10 mouse cellular contexts compared by ENCODE assay signal in the genomic region with DNA sequence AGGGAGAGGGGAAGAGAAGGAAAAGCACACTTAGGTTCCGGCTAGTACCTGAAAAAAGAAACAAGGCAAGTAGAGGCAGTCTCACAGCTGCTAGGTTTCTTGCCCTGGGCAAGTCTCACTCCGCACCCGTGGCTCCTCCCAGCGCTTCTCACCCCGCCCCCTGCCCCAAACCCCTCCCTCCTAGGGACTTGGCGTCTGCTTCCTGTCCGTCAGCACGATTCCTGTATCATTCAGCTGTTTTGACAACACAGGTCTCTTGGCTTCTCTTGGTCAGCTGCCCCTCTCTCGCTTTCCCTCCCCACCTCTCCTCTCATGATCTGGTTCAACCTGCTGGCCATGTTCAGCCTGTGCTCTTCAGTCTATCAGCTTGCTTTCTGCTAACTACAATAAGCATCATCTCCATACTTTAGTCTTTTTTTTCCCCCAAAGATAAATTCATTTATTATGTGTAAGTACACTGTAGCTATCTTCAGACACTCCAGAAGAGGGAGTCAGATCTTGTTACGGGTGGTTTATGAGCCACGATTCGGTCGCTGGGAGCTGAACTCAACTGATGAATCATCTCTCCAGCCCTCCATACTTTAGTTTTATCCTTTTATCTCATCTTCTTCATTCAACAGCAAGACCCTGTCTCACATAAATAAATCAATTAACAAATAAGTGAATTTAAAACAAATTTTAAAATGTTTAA. TPM values are rescaled to one million over a fixed set of nuclear protein-coding genes. Genes with fewer than 3 reads are reported as not detected.
DNase-seq lines count a peak whose midpoint lies in the region; ATAC-seq and TF ChIP-seq lines count a peak whose summit lies in the region.
"Had no signal": no experiment of that assay in that cellular context is flagged by ENCODE, and none has a peak within 500 bp of the region (broad histone marks: within the 10 kb centered on the region; RNA-seq: fewer than 3 reads in every experiment).

No protein-coding gene starts in this region.

- WGBS in thymus, adult 2 months, result 73% methylated on average over 13 of the region's 13 CpGs
- WGBS in liver, embryonic 13.5 days (ENCODE audit: insufficient replicate concordance), result 39% methylated on average over 13 of the region's 13 CpGs
- 81% methylated on average over 13 of the region's 13 CpGs for WGBS in hindbrain, embryonic 12.5 days

- no peaks in the 10 kb centered on the region for H3K9me3 ChIP-seq in liver, embryonic 13.5 days (replicated peaks)
- H3K9me3 ChIP-seq in hindbrain, embryonic 12.5 days (replicated peaks), result no peaks in the 10 kb centered on the region
- H3K9me3 ChIP-seq: midbrain, embryonic 12.5 days had no signal

- H3K9ac ChIP-seq in liver, embryonic 13.5 days, result no peak overlapping the region
- no peak overlapping the region for H3K9ac ChIP-seq in hindbrain, embryonic 12.5 days
- H3K9ac ChIP-seq: midbrain, embryonic 12.5 days had no signal

- H3K27ac ChIP-seq in thymus, adult 2 months (ENCODE audit: control insufficient read depth, insufficient read depth, low read length), result no peak overlapping the region
- peak overlapping the region; percentile 7 for H3K27ac ChIP-seq in liver, embryonic 13.5 days
- H3K27ac ChIP-seq in hindbrain, embryonic 12.5 days, result no peak overlapping the region
- H3K27ac ChIP-seq: midbrain, embryonic 12.5 days had no signal

- TF ChIP-seq POLR2A in thymus, adult 2 months (IDR thresholded peaks at IDR 0.05; ENCODE audit: control insufficient read depth, extremely low read depth, insufficient read depth, low read length, poor library complexity), result no peak

- no peak overlapping the region for H3K4me3 ChIP-seq in thymus, adult 2 months (ENCODE audit: control insufficient read depth, insufficient read depth, low read length)
- H3K4me3 ChIP-seq in liver, embryonic 13.5 days (replicated peaks), result no peak overlapping the region
- H3K4me3 ChIP-seq in hindbrain, embryonic 12.5 days, result no peak overlapping the region
- H3K4me3 ChIP-seq: midbrain, embryonic 12.5 days had no signal

- H3K36me3 ChIP-seq in thymus, adult 2 months (ENCODE audit: control insufficient read depth, insufficient read depth, low read length), result no peaks in the 10 kb centered on the region
- H3K36me3 ChIP-seq in liver, embryonic 13.5 days, result no peaks in the 10 kb centered on the region
- no peaks in the 10 kb centered on the region for H3K36me3 ChIP-seq in hindbrain, embryonic 12.5 days
- H3K36me3 ChIP-seq: midbrain, embryonic 12.5 days had no signal

- DNase-seq in thymus, postnatal 4 days, result peak; percentile 57
- DNase-seq in thymus, adult 2 months, result no peak
- peak; percentile 17 for DNase-seq in NIH3T3 (ENCODE audit: low read depth)
- DNase-seq in liver, embryonic 13.5 days, result no peak
- DNase-seq in frontal cortex, postnatal 14 days (ENCODE audit: low spot score in 2 of 2), result no peak
- no peak for DNase-seq in left cerebral cortex, adult 8-10 months (ENCODE audit: low spot score in 2 of 2)
- DNase-seq: layer of hippocampus, postnatal 36 days had no signal

- H3K4me2 ChIP-seq in liver, embryonic 13.5 days, result peak overlapping the region; percentile 45
- no peak overlapping the region for H3K4me2 ChIP-seq in hindbrain, embryonic 12.5 days (replicated peaks)
- H3K4me2 ChIP-seq: midbrain, embryonic 12.5 days had no signal

- peak; percentile 91 for ATAC-seq in liver, embryonic 13.5 days (ENCODE audit: low read depth)
- ATAC-seq in hindbrain, embryonic 12.5 days (ENCODE audit: low FRiP score), result no peak
- ATAC-seq: forebrain, embryonic 16.5 days had no signal

- TF ChIP-seq CTCF in thymus, adult 2 months (IDR thresholded peaks at IDR 0.05; ENCODE audit: borderline replicate concordance, control insufficient read depth, extremely low read depth, insufficient read depth, low read length, poor library complexity), result no peak

- H3K4me1 ChIP-seq in thymus, adult 2 months (replicated peaks; ENCODE audit: control insufficient read depth, insufficient read depth, low read length), result peaks cover 6% of the 10 kb centered on the region
- peaks cover 19% of the 10 kb centered on the region for H3K4me1 ChIP-seq in liver, embryonic 13.5 days (replicated peaks)
- no peaks in the 10 kb centered on the region for H3K4me1 ChIP-seq in hindbrain, embryonic 12.5 days
- H3K4me1 ChIP-seq: midbrain, embryonic 12.5 days had no signal

- H3K27me3 ChIP-seq in thymus, adult 2 months (ENCODE audit: control insufficient read depth, insufficient read depth, low read length), result no peaks in the 10 kb centered on the region
- no peaks in the 10 kb centered on the region for H3K27me3 ChIP-seq in liver, embryonic 13.5 days
- H3K27me3 ChIP-seq in hindbrain, embryonic 12.5 days, result no peaks in the 10 kb centered on the region
- H3K27me3 ChIP-seq: midbrain, embryonic 12.5 days had no signal

RNA-seq across cellular contexts. Expression of a gene that starts 35.0 kb away (rescaled TPM):
- 0.13 and 0.27 TPM in 2 replicates for polyA plus RNA-seq in thymus, adult 2 months (2012; rRNA removed)
- 0.03 TPM in 1 of 2 replicates, not detected in the other for polyA plus RNA-seq in liver, embryonic 13.5 days (2015; fragmentation: Nextera tagmentation; extraction: Ambion mirVana)
- total RNA-seq in left cerebral cortex, adult 8-10 months (2022), result 10 to 100 TPM; 11.2 to 13.0 (median 11.9) TPM
- 0.09 and 0.14 TPM in 2 replicates for polyA plus RNA-seq in hindbrain, embryonic 12.5 days (2016; fragmentation: Nextera tagmentation; extraction: Ambion mirVana)

RNA-seq across cellular contexts. Expression of a gene that starts 39.2 kb away (rescaled TPM):
- 44.5 and 59.9 TPM in 2 replicates for polyA plus RNA-seq in thymus, adult 2 months (2012; rRNA removed)
- polyA plus RNA-seq in liver, embryonic 13.5 days (2015; fragmentation: Nextera tagmentation; extraction: Ambion mirVana), result 44.1 and 50.4 TPM in 2 replicates
- 10 to 100 TPM; 89.8 to 96.1 (median 92.0) TPM for total RNA-seq in left cerebral cortex, adult 8-10 months (2022)
- polyA plus RNA-seq in hindbrain, embryonic 12.5 days (2016; fragmentation: Nextera tagmentation; extraction: Ambion mirVana), result 43.4 and 46.4 TPM in 2 replicates

Comparison
In these comparisons a context has a peak if more than half of its experiments do, and no peak if none do; other contexts are left out.
1. DNase-seq: peak in thymus, postnatal 4 days (single experiment) and NIH3T3 (single experiment); none in thymus, adult 2 months (single experiment), liver, embryonic 13.5 days (single experiment), frontal cortex, postnatal 14 days (0 of 2) and left cerebral cortex, adult 8-10 months (0 of 2).